Mouse (Mus musculus): Measurements from ENCODE around the gene Mrpl58. TPM values are rescaled to one million over a fixed set of nuclear protein-coding genes. Genes with fewer than 3 reads are reported as not detected.
"Not testable (repeated sequence)": the region's sequence is repeated elsewhere in the genome, so short reads cannot be mapped to it uniquely, and the experiment has no call there.

Gene Mrpl58
- polyA plus RNA-seq, 1 experiment from 2014 or later = 190 TPM

DNA sequence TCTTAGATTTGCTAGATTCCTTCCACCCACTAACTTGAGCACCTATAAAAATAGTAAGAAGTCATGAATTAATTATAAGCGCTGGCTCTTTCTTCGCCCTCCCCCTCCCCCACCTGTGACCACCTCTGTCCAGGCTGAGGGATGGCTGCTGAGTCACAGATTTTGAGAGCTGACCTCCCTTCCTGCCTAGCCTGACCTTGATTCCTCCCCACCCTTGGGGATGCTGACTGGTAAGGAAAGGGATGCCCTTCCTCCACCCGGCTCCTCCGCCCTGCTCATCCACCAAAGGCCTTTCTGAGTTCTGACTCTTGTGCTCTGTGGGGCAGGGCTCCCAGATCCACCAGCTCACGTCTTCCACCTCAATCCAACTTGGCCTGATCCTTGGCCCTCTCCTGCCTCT is 19.0 kb upstream of the Mrpl58 start:
- Histone ChIP-seq H3K9ac (0 out of 2 replicates have a peak overlapping the region, but pooled peaks have one; percentile 33), H3K27ac (no peak overlapping the region), H3K4me3 (no peak overlapping the region), H3K9me3 (replicated peaks) (no peaks in the 10 kb centered on the region), H3K36me3 (no peaks in the 10 kb centered on the region), H3K4me2 (replicated peaks) (0 out of 2 replicates have a peak overlapping the region, but pooled peaks have one; percentile 13), H3K4me1 (peaks cover 41% of the 10 kb centered on the region), H3K27me3 (no peaks in the 10 kb centered on the region)
- ATAC-seq (ENCODE audit: low FRiP score) = no peak
- 75% methylated on average over 5 of the region's 5 CpGs for WGBS

DNA sequence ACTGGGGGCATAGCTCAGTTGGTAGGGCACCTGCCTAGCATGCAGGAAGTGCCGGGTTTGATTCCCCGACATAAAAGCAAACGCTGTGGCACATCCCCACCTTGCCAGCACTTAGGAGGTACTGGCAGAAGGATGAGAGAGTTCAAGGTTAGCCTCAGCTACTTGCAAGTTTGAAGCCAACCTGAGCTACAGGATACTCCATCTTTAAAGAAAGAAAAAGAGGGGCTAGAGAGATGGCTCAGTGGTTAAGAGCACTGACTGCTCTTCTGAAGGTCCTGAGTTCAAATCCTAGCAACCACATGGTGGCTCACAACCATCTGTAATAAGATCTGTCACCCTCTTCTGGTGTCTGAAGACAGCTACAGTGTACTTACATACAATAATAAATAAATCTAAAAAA is 16.7 kb upstream of the Mrpl58 start:
- H3K4me1 ChIP-seq = peaks cover 37% of the 10 kb centered on the region
- H3K4me3 ChIP-seq; H3K4me2 ChIP-seq (replicated peaks); H3K9me3 ChIP-seq (replicated peaks); H3K27me3 ChIP-seq; H3K9ac ChIP-seq; H3K27ac ChIP-seq; ATAC-seq (ENCODE audit: low FRiP score): not testable (repeated sequence)
- 86% methylated on average over 3 of the region's 3 CpGs for WGBS
- peaks cover 19% of the 10 kb centered on the region for H3K36me3 ChIP-seq

DNA sequence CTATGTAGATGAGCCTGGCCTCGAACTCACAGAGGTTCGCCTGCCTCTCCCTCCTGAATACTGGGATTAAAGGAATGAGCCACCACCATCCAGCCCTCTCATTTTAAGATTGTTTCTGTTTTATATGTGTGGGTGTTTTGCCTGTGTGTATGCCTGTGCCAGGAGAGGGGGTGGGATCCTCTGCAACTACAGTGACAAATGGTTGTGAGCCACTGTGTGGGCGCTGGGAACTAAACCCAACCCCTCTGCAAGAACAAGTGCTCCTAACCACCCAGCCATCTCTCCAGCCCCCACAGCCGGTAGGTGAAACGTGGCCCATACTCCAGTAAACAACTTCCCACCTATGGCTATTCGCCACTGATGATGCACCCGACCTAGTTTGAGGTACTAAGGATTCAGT is 12.2 kb upstream of the Mrpl58 start:
- H3K27me3 ChIP-seq = no peaks in the 10 kb centered on the region
- no peak for ATAC-seq (ENCODE audit: low FRiP score)
- H3K27ac ChIP-seq = no peak overlapping the region
- peaks cover 63% of the 10 kb centered on the region for H3K36me3 ChIP-seq
- no peak overlapping the region for H3K4me2 ChIP-seq (replicated peaks)
- no peak overlapping the region for H3K4me3 ChIP-seq
- no peak overlapping the region for H3K9ac ChIP-seq
- H3K9me3 ChIP-seq (replicated peaks) = no peaks in the 10 kb centered on the region
- no peaks in the 10 kb centered on the region for H3K4me1 ChIP-seq
- 88% methylated on average over 7 of the region's 7 CpGs for WGBS

- H3K36me3 ChIP-seq = peaks cover 68% of the 10 kb centered on the region
- no peaks in the 10 kb centered on the region for H3K27me3 ChIP-seq
- no peaks in the 10 kb centered on the region for H3K9me3 ChIP-seq (replicated peaks)
- H3K9ac ChIP-seq = no peak overlapping the region
- H3K4me2 ChIP-seq (replicated peaks) = no peak overlapping the region
- no peak for ATAC-seq (ENCODE audit: low FRiP score)
- no peak overlapping the region for H3K4me3 ChIP-seq
- H3K27ac ChIP-seq = no peak overlapping the region
- 63% methylated on average over 34 of the region's 34 CpGs for WGBS
- H3K4me1 ChIP-seq = no peaks in the 10 kb centered on the region
Observed at GRCm38 (mm10) chr11:115393721-115394325, 9.7 kb upstream of the Mrpl58 start.

- no peak overlapping the region for H3K4me3 ChIP-seq
- no peak for ATAC-seq (ENCODE audit: low FRiP score)
- peaks cover 10% of the 10 kb centered on the region for H3K4me1 ChIP-seq
- H3K9me3 ChIP-seq (replicated peaks) = no peaks in the 10 kb centered on the region
- H3K9ac ChIP-seq = no peak overlapping the region
- no peak overlapping the region for H3K27ac ChIP-seq
- H3K36me3 ChIP-seq = peaks cover 36% of the 10 kb centered on the region
- H3K27me3 ChIP-seq = no peaks in the 10 kb centered on the region
- WGBS = 80% methylated on average over 7 of the region's 7 CpGs
- no peak overlapping the region for H3K4me2 ChIP-seq (replicated peaks)
Observed at GRCm38 (mm10) chr11:115398085-115398484, 5.5 kb upstream of the Mrpl58 start.

- Histone ChIP-seq H3K4me2 (replicated peaks) (no peak overlapping the region), H3K4me3 (no peak overlapping the region), H3K27ac (no peak overlapping the region), H3K4me1 (peaks cover 20% of the 10 kb centered on the region), H3K9me3 (replicated peaks) (no peaks in the 10 kb centered on the region), H3K9ac (no peak overlapping the region), H3K36me3 (peaks cover 17% of the 10 kb centered on the region), H3K27me3 (no peaks in the 10 kb centered on the region)
- 70% methylated on average over 3 of the region's 3 CpGs for WGBS
- ATAC-seq (ENCODE audit: low FRiP score) = no peak
Observed at GRCm38 (mm10) chr11:115400126-115400525, 3.4 kb upstream of the Mrpl58 start.

DNA sequence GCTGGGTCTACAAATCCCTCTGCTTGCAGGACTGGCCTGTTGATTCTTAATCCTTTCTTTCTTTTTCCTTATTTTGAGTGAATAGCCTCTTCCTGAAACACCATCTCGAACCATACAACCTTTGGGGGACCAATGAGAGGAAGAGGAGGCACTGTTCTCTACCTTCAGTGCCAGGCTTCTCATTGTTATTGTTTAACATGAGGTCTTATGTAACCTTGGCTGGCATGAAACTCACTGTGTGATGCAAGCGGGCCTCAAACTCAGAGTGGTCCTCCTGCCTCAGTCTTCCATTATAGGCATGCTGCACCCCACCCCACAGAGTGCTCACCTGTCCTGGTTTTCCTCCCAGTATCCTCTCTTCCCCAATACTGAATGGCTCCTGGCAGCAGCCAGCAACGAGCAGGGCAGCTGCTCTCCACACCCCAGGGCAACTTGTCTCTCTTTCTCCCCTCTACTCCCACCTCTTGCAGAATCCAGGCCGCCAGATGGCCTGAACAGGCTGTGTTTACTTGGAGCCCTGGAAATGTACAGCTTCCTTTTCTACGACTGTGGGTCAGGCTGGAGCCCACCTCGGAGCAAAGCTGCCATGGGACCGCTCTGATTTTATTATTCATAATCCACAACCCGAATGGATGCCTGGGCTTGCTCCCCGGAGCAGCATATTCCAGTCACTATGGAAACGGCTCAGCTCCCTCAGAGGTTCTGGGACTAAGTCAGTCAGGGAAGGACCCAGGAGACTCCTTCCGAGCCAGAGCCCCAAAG is 2.7 kb upstream of the Mrpl58 start:
- H3K36me3 ChIP-seq = peaks cover 10% of the 10 kb centered on the region
- 48% methylated on average over 11 of the region's 11 CpGs for WGBS
- 0 out of 2 replicates have a peak overlapping the region, but pooled peaks have one; percentile 13 for H3K9ac ChIP-seq
- H3K27ac ChIP-seq = peak overlapping the region; percentile 72
- H3K27me3 ChIP-seq = no peaks in the 10 kb centered on the region
- no peak overlapping the region for H3K4me3 ChIP-seq
- H3K9me3 ChIP-seq (replicated peaks) = no peaks in the 10 kb centered on the region
- peaks cover 25% of the 10 kb centered on the region for H3K4me1 ChIP-seq
- H3K4me2 ChIP-seq (replicated peaks) = 0 out of 2 replicates have a peak overlapping the region, but pooled peaks have one; percentile 3
- ATAC-seq (ENCODE audit: low FRiP score) = peak; percentile 21; the same call in 1 of the 2 replicates

- peaks cover 33% of the 10 kb centered on the region for H3K36me3 ChIP-seq
- WGBS = 100% methylated on average over 6 of the region's 6 CpGs
- no peaks in the 10 kb centered on the region for H3K27me3 ChIP-seq
- peaks cover 44% of the 10 kb centered on the region for H3K4me1 ChIP-seq
- ATAC-seq (ENCODE audit: low FRiP score) = no peak
- no peak overlapping the region for H3K4me2 ChIP-seq (replicated peaks)
- no peak overlapping the region for H3K9ac ChIP-seq
- H3K27ac ChIP-seq = no peak overlapping the region
- H3K4me3 ChIP-seq = no peak overlapping the region
- no peaks in the 10 kb centered on the region for H3K9me3 ChIP-seq (replicated peaks)
Observed at GRCm38 (mm10) chr11:115405723-115406122, 2.2 kb downstream of the Mrpl58 start.

DNA sequence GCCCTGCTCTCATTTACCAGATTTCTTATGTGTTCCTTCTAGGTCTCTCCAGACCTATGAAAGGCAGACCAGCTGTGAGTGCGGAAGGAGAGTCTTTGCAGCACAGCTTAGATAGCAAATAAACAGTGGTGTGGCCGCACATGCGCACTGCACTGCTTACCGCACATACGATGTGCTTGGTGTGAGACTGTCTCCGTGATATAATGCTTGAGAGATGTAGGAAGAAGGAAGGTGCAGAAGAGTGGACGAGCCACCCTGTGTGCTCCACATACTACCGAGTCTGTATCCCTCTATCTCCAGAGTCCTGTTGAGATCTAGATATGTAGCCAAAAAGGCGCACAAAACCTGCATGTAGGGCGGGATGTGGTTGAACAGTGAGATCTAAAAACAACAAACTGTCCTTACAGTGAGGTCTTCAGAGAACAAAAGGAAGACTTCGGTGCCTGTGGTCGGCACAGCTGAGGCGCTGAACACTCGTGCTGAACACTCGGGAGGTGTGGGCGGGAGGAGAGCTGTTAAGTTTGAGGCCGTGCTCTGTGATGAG is 3.4 kb downstream of the Mrpl58 start:
- H3K4me2 ChIP-seq (replicated peaks) = no peak overlapping the region
- no peaks in the 10 kb centered on the region for H3K9me3 ChIP-seq (replicated peaks)
- no peak overlapping the region for H3K4me3 ChIP-seq
- peaks cover 34% of the 10 kb centered on the region for H3K36me3 ChIP-seq
- H3K4me1 ChIP-seq = peaks cover 51% of the 10 kb centered on the region
- WGBS = 95% methylated on average over 17 of the region's 17 CpGs
- H3K9ac ChIP-seq = no peak overlapping the region
- no peak for ATAC-seq (ENCODE audit: low FRiP score)
- no peak overlapping the region for H3K27ac ChIP-seq
- H3K27me3 ChIP-seq = no peaks in the 10 kb centered on the region

GRCm38 (mm10) chr11:115408266-115408920 is 4.8 kb downstream of the Mrpl58 start:
- H3K36me3 ChIP-seq = peaks cover 34% of the 10 kb centered on the region
- WGBS = 79% methylated on average over 6 of the region's 6 CpGs
- no peak overlapping the region for H3K4me2 ChIP-seq (replicated peaks)
- H3K4me3 ChIP-seq = no peak overlapping the region
- H3K27me3 ChIP-seq = no peaks in the 10 kb centered on the region
- no peaks in the 10 kb centered on the region for H3K9me3 ChIP-seq (replicated peaks)
- no peak for ATAC-seq (ENCODE audit: low FRiP score)
- peaks cover 60% of the 10 kb centered on the region for H3K4me1 ChIP-seq
- H3K27ac ChIP-seq = peak overlapping the region; percentile 85
- no peak overlapping the region for H3K9ac ChIP-seq

DNA sequence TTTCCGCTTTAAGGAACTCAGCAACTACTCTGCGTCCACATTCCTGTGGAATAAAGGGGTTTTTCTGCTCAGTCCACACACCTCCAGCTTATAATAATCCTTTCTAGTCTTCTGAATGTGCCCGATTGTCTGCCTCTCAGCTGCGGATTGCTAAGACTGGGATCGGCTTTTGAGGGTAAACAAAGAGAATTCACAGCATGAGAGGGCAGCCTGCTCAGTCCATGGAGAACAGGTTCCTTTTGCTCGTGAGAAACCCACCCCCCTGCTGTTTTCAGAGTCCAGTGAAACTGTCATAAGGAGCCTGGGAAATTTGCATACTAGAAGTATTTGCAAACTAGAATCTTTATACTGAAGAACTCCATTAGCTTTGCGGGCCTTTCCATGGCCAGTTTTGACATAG is 6.0 kb downstream of the Mrpl58 start:
- 35% methylated on average over 7 of the region's 7 CpGs for WGBS
- 0 out of 2 replicates have a peak overlapping the region, but pooled peaks have one; percentile 32 for H3K9ac ChIP-seq
- H3K36me3 ChIP-seq = peaks cover 34% of the 10 kb centered on the region
- H3K4me3 ChIP-seq = no peak overlapping the region
- H3K9me3 ChIP-seq (replicated peaks) = no peaks in the 10 kb centered on the region
- H3K4me2 ChIP-seq (replicated peaks) = peak overlapping the region; percentile 9; the same call in 1 of the 2 replicates
- peak overlapping the region; percentile 85 for H3K27ac ChIP-seq
- H3K4me1 ChIP-seq = peaks cover 59% of the 10 kb centered on the region
- peak; percentile 33 for ATAC-seq (ENCODE audit: low FRiP score)
- H3K27me3 ChIP-seq = no peaks in the 10 kb centered on the region
